Mouse (Mus musculus) stomach, embryonic 16.5 days (tissue): ENCODE data around the gene Hist1h1a. TPM values are rescaled to one million over a fixed set of nuclear protein-coding genes. Genes with fewer than 3 reads are reported as not detected.
A peak's percentile ranks its signal among the peaks of the same experiment; 100 is the strongest.
"Not testable (repeated sequence)": the region's sequence is repeated elsewhere in the genome, so short reads cannot be mapped to it uniquely, and the experiment has no call there.

Experiments used
- ATAC-seq: fragments of 200-750 bp; cut with Nextera tagmentation; 2 replicates; pipeline ENCODE4 v1.8.0; 2017; ENCODE audit warnings: moderate number of reproducible peaks, moderate TSS enrichment; ENCODE audit not compliant: insufficient read depth, low FRiP score
- H3K27ac ChIP-seq: fragments of 300-500 bp; sonication (generic); 2 replicates; pipeline ENCODE4 v1.5.1; 2014; ENCODE audit warnings: low read length
- H3K27me3 ChIP-seq: fragments of 300-500 bp; sonication (generic); 2 replicates; pipeline ENCODE4 v1.6.1; 2014; ENCODE audit warnings: low read length, control low read depth, mixed read lengths; ENCODE audit not compliant: control insufficient read depth, insufficient read depth
- H3K36me3 ChIP-seq: fragments of 300-500 bp; sonication (generic); 2 replicates; pipeline ENCODE4 v1.6.1; 2014; ENCODE audit warnings: low read length; ENCODE audit not compliant: control insufficient read depth, insufficient read depth
- H3K4me1 ChIP-seq: fragments of 300-500 bp; sonication (generic); 2 replicates; pipeline ENCODE4 v1.6.1; 2014; ENCODE audit warnings: low read length, control low read depth, mixed read lengths; ENCODE audit not compliant: control insufficient read depth, insufficient read depth
- H3K4me2 ChIP-seq: fragments of 300-500 bp; sonication (generic); 2 replicates; pipeline ENCODE4 v1.6.1; 2014; ENCODE audit warnings: low read depth, low read length, mixed read lengths
- H3K4me3 ChIP-seq: fragments of 300-500 bp; sonication (generic); replicated peaks from 2 replicates; pipeline ENCODE4 v1.5.1; 2014; ENCODE audit warnings: mild to moderate bottlenecking, low read length
- H3K9ac ChIP-seq: fragments of 300-500 bp; sonication (generic); 2 replicates; pipeline ENCODE4 v1.6.1; 2014; ENCODE audit warnings: low read length
- H3K9me3 ChIP-seq: fragments of 300-500 bp; sonication (generic); replicated peaks from 2 replicates; pipeline ENCODE4 v1.6.1; 2016; ENCODE audit warnings: low read length, control low read depth; ENCODE audit not compliant: control insufficient read depth
- WGBS: fragments of 180-500 bp; shearing (Covaris S2); extraction: QIAGEN DNeasy Blood & Tissue Kit; methylation state at CpG from one replicate; pipeline ENCODE4 v1.1.7; 2014; 5-methylcytosine and 5-hydroxymethylcytosine counted together
- polyA plus RNA-seq: library from polyadenylated mRNA; unstranded; fragments of >200 nt; fragmentation: Nextera tagmentation; extraction: Ambion mirVana; gene quantifications from 2 replicates; pipeline ENCODE4 v1.2.1, GENCODE M21; 2015

Hist1h1a gene
- polyA plus RNA-seq, result 1.3 TPM in 2 replicates

DNA sequence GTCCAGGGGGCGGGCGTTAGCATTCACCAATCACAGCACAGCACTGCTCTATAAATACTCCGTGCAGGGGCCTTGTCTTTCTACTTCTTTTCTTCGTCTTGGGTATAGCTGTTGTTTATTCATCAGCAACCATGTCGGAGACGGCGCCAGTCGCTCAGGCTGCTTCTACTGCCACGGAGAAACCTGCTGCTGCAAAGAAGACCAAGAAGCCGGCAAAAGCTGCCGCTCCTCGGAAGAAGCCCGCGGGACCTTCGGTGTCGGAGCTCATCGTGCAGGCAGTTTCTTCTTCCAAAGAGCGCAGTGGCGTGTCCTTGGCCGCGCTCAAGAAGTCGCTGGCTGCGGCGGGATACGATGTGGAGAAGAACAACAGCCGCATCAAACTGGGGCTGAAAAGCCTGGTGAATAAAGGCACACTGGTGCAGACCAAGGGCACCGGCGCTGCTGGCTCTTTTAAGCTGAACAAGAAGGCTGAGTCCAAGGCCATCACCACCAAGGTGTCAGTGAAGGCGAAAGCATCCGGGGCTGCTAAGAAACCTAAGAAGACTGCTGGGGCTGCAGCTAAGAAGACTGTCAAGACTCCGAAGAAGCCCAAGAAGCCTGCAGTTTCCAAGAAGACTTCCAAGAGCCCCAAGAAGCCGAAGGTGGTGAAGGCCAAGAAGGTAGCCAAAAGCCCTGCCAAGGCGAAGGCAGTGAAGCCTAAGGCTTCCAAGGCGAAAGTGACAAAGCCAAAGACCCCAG is at the start of gene Hist1h1a:
Gene Hist1h1a, plus strand, starts transcription at position 81 of the 738 bp plus-strand sequence.
- peak within 1 kb of the TSS; percentile 59 for H3K4me3 ChIP-seq
- H3K27me3 ChIP-seq, result no peaks in the 10 kb centered on the region
- no peaks in the 10 kb centered on the region for H3K9me3 ChIP-seq
- peak; percentile 78 for ATAC-seq
- H3K9ac ChIP-seq, result peak within 1 kb of the TSS; percentile 80
- H3K4me1 ChIP-seq, result peaks cover 13% of the 10 kb centered on the region
- 3% methylated on average over 34 of the region's 34 CpGs for WGBS
- H3K36me3 ChIP-seq, result no peaks in the 10 kb centered on the region
- peak within 1 kb of the TSS; percentile 98 for H3K27ac ChIP-seq
- H3K4me2 ChIP-seq, result peak within 1 kb of the TSS; percentile 75

DNA sequence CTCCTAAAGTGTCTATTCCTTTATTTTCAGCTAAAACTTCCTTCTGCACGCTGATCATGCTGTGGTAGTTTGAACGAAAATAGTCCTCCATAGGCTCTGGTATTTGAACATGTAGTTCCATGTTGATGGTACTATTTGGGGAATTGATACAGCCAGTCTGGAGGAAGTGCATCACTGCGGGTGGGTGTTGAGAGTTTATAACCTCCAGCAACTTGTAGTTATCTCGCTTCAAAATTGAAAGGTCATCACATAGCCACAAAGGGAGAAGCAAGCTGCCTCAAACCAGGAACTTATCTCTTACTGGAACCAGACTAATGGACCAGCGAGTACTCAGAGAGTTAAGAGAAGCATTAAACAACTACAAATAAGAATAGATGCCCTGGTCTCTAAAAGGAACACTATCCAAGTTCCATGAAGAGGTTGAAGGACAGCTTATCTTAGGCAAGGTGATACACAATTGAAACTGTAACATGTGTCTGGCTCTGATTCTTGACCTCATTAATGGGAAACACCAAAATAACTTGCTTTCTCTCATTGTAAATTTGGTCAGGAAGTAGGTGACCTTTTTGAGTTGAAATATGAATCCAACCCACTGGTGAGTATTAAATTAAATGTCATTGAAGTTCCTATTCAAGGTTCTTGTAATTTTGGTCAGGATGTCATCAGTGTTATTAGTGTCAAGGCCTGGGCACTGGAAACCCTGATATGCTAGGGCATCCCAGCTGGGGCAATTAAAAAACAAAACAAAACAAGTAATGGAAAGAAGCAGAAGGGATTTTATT is 47.0 kb upstream of the Hist1h1a start:
- H3K9ac ChIP-seq, result no peak overlapping the region
- H3K36me3 ChIP-seq, result no peaks in the 10 kb centered on the region
- H3K27me3 ChIP-seq, result no peaks in the 10 kb centered on the region
- H3K4me2 ChIP-seq, result no peak overlapping the region
- WGBS, result 78% methylated on average over 5 of the region's 5 CpGs
- H3K9me3 ChIP-seq, result no peaks in the 10 kb centered on the region
- no peak overlapping the region for H3K4me3 ChIP-seq
- no peak for ATAC-seq
- H3K4me1 ChIP-seq, result no peaks in the 10 kb centered on the region
- no peak overlapping the region for H3K27ac ChIP-seq

- Histone ChIP-seq H3K36me3 (no peaks in the 10 kb centered on the region), H3K4me3 (no peak overlapping the region), H3K4me1 (no peaks in the 10 kb centered on the region), H3K27me3 (no peaks in the 10 kb centered on the region), H3K9me3 (no peaks in the 10 kb centered on the region), H3K4me2 (no peak overlapping the region), H3K27ac (no peak overlapping the region), H3K9ac (no peak overlapping the region)
- WGBS, result 46% methylated on average over 11 of the region's 11 CpGs
- ATAC-seq, result no peak
Measured at GRCm38 (mm10) chr13:23717176-23717575, 46.3 kb upstream of the Hist1h1a start.

- not testable (repeated sequence) for H3K9me3 ChIP-seq, ATAC-seq, H3K27me3 ChIP-seq, H3K36me3 ChIP-seq, H3K4me2 ChIP-seq, H3K4me1 ChIP-seq, H3K4me3 ChIP-seq, H3K9ac ChIP-seq, H3K27ac ChIP-seq
- 8% methylated on average over 2 of the region's 2 CpGs for WGBS
Measured at GRCm38 (mm10) chr13:23717593-23718245, 45.7 kb upstream of the Hist1h1a start.

DNA sequence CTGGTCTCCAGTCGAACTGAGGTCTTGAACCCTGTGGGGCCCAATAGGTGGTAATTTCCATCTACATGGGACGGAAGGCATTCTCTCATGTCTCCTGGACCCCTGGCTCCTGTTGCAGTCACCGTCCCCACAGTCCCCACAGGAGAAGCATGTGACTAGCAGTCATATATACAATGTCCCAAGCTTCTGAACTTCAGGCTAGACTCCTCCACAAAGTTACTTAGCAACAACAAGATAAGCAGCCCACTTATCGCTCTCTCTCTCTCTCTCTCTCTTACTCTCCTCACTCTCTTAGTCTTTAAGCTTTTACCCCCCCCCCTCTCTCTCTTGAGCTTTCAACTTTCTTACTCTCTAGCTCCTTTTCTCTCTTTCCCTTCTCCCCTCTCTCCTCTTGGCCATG is 39.2 kb upstream of the Hist1h1a start:
- H3K27ac ChIP-seq, result no peak overlapping the region
- peak; percentile 29; the same call in 1 of the 2 replicates for ATAC-seq
- H3K9ac ChIP-seq, result no peak overlapping the region
- H3K4me1 ChIP-seq, result no peaks in the 10 kb centered on the region
- H3K4me2 ChIP-seq, result no peak overlapping the region
- H3K27me3 ChIP-seq, result no peaks in the 10 kb centered on the region
- no peak overlapping the region for H3K4me3 ChIP-seq
- 61% methylated on average over 4 of the region's 4 CpGs for WGBS
- no peaks in the 10 kb centered on the region for H3K36me3 ChIP-seq
- no peaks in the 10 kb centered on the region for H3K9me3 ChIP-seq

- no peak overlapping the region for H3K4me3 ChIP-seq
- H3K27ac ChIP-seq, result no peak overlapping the region
- no peaks in the 10 kb centered on the region for H3K9me3 ChIP-seq
- H3K4me2 ChIP-seq, result no peak overlapping the region
- no peak overlapping the region for H3K9ac ChIP-seq
- no peak for ATAC-seq
- WGBS, result 80% methylated on average over 1 of the region's 1 CpGs
- H3K36me3 ChIP-seq, result no peaks in the 10 kb centered on the region
- no peaks in the 10 kb centered on the region for H3K4me1 ChIP-seq
- H3K27me3 ChIP-seq, result no peaks in the 10 kb centered on the region
Measured at GRCm38 (mm10) chr13:23725213-23725612, 38.3 kb upstream of the Hist1h1a start.

- Histone ChIP-seq H3K4me3 (no peak overlapping the region), H3K9ac (no peak overlapping the region), H3K4me1 (no peaks in the 10 kb centered on the region), H3K4me2 (no peak overlapping the region), H3K36me3 (no peaks in the 10 kb centered on the region), H3K9me3 (no peaks in the 10 kb centered on the region), H3K27me3 (no peaks in the 10 kb centered on the region), H3K27ac (no peak overlapping the region)
- ATAC-seq, result no peak
- WGBS, result 84% methylated on average over 18 of the region's 18 CpGs
Measured at GRCm38 (mm10) chr13:23728472-23729191, 34.8 kb upstream of the Hist1h1a start.

DNA sequence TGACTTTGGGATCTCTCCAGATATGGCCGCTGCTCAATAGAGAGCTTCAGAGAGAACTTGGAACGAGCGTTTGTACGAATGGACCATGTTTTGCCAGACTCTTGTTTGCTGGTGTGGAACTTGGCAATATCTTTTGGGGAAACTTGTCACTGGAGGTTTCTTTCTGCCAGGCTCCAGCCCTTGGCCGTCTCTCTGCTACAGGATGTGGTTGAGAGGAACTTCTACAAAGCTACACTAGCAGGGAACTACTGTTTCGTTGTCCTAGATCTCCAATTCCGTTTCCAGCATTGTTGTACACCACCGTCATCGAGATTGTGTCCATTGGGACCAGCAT is 34.3 kb upstream of the Hist1h1a start:
- H3K9ac ChIP-seq, result no peak overlapping the region
- WGBS, result 87% methylated on average over 9 of the region's 9 CpGs
- ATAC-seq, result no peak
- H3K27me3 ChIP-seq, result no peaks in the 10 kb centered on the region
- H3K9me3 ChIP-seq, result no peaks in the 10 kb centered on the region
- no peak overlapping the region for H3K4me3 ChIP-seq
- no peaks in the 10 kb centered on the region for H3K4me1 ChIP-seq
- H3K36me3 ChIP-seq, result no peaks in the 10 kb centered on the region
- H3K27ac ChIP-seq, result no peak overlapping the region
- H3K4me2 ChIP-seq, result no peak overlapping the region
